Mouse (Mus musculus) lung, postnatal 0 days (tissue): ENCODE results near the gene Iqcf3.

Experiments
- CTCF ChIP-seq: IDR thresholded peaks from 2 replicates; pipeline ENCODE4 v1.5.1; 2016; ENCODE audit warnings: antibody characterized with exemption, mild to moderate bottlenecking
- EP300 ChIP-seq: IDR thresholded peaks from 2 replicates; pipeline ENCODE4 v1.6.1; 2016; ENCODE audit warnings: antibody characterized with exemption, mild to moderate bottlenecking, control low read depth

DNA sequence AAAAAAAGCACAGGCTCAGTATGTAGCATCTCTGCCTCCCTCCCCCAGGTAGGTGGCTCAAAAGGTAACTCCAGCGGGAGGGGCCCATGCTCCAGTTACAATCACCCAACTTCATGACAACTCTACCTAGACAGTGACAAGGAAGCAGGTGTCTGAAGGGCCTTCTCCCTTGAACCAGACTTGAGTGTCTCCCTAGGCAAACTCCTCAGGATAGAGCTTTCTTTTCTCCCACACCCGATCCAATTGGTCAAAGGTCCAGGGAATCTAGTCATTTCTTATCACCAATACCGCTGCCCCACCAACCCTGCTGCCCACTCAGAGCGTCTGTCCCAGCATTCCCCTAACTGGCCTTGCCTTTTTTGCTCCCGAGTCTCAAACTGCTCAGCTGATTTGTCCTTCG lies 94.7 kb downstream of the Iqcf3 start:
- TF ChIP-seq EP300 (no peak), CTCF (no peak)
